Mouse (Mus musculus) midbrain, embryonic 11.5 days (tissue): ENCODE measurements around the gene Nlrp6. TPM values are rescaled to one million over a fixed set of nuclear protein-coding genes. Genes with fewer than 3 reads are reported as not detected.

Source experiments
- ATAC-seq: fragments of 200-750 bp; cut with Nextera tagmentation; 2 replicates; pipeline ENCODE4 v1.8.0; 2017; ENCODE audit warnings: moderate TSS enrichment, moderate library complexity; ENCODE audit not compliant: low FRiP score
- DNase-seq: peaks from one replicate; pipeline ENCODE4 v3.0.0; 2015; ENCODE audit warnings: low spot score; ENCODE audit errors: missing footprints
- H3K27ac ChIP-seq: fragments of 300-500 bp; sonication (generic); 2 replicates; pipeline ENCODE4 v1.5.1; 2014; ENCODE audit warnings: low read depth, low read length
- H3K27me3 ChIP-seq: fragments of 300-500 bp; sonication (generic); 2 replicates; pipeline ENCODE4 v1.6.1; 2014; ENCODE audit warnings: mild to moderate bottlenecking, low read length, moderate library complexity, mixed read lengths; ENCODE audit not compliant: control insufficient read depth, insufficient read depth
- H3K36me3 ChIP-seq: fragments of 300-500 bp; sonication (generic); 2 replicates; pipeline ENCODE4 v1.6.1; 2014; ENCODE audit warnings: mild to moderate bottlenecking, low read length, moderate library complexity, mixed read lengths; ENCODE audit not compliant: control insufficient read depth, insufficient read depth
- H3K4me1 ChIP-seq: fragments of 300-500 bp; sonication (generic); 2 replicates; pipeline ENCODE4 v1.6.1; 2014; ENCODE audit warnings: low read length; ENCODE audit not compliant: control insufficient read depth, insufficient read depth
- H3K4me2 ChIP-seq: fragments of 300-500 bp; sonication (generic); 2 replicates; pipeline ENCODE4 v1.6.1; 2014; ENCODE audit warnings: mild to moderate bottlenecking, moderate library complexity
- H3K4me3 ChIP-seq: fragments of 300-500 bp; sonication (generic); 2 replicates; pipeline ENCODE4 v1.5.1; 2014; ENCODE audit warnings: low read depth, low read length
- H3K9ac ChIP-seq: fragments of 300-500 bp; sonication (generic); 2 replicates; pipeline ENCODE4 v1.6.1; 2014; ENCODE audit warnings: low read length
- H3K9me3 ChIP-seq: fragments of 300-500 bp; sonication (generic); 2 replicates; pipeline ENCODE4 v1.6.1; 2016; ENCODE audit warnings: low read length; ENCODE audit not compliant: control insufficient read depth
- WGBS: fragments of 180-500 bp; shearing (Covaris S2); extraction: QIAGEN DNeasy Blood & Tissue Kit; methylation state at CpG from one replicate; pipeline ENCODE4 v1.1.7; 2014; 5-methylcytosine and 5-hydroxymethylcytosine counted together
- polyA plus RNA-seq: library from polyadenylated mRNA; unstranded; fragments of >200 nt; fragmentation: Nextera tagmentation; extraction: Ambion mirVana; gene quantifications from 2 replicates; pipeline ENCODE4 v1.2.1, GENCODE M21; 2014

The Nlrp6 gene
- polyA plus RNA-seq, 1 experiment from 2014 or later: 0.08 TPM

- Histone ChIP-seq H3K4me2 (no peak overlapping the region), H3K4me1 (peaks cover 5% of the 10 kb centered on the region; the same call in 1 of the 2 replicates), H3K36me3 (no peaks in the 10 kb centered on the region), H3K4me3 (no peak overlapping the region), H3K9ac (no peak overlapping the region), H3K27ac (no peak overlapping the region), H3K9me3 (no peaks in the 10 kb centered on the region), H3K27me3 (no peaks in the 10 kb centered on the region)
- DNase-seq (no peak), ATAC-seq (no peak)
- 94% methylated on average over 10 of the region's 10 CpGs for WGBS
Measured at GRCm38 (mm10) chr7:140942811-140943210, 22.1 kb downstream of the Nlrp6 start.

- Histone ChIP-seq H3K27me3 (no peaks in the 10 kb centered on the region), H3K9ac (no peak overlapping the region), H3K4me1 (peaks cover 5% of the 10 kb centered on the region; the same call in 1 of the 2 replicates), H3K27ac (no peak overlapping the region), H3K36me3 (no peaks in the 10 kb centered on the region), H3K9me3 (no peaks in the 10 kb centered on the region), H3K4me3 (no peak overlapping the region), H3K4me2 (no peak overlapping the region)
- DNase-seq: no peak
- 91% methylated on average over 4 of the region's 4 CpGs for WGBS
- no peak for ATAC-seq
Measured at GRCm38 (mm10) chr7:140943356-140943755, 22.7 kb downstream of the Nlrp6 start.

- Histone ChIP-seq H3K9me3 (no peaks in the 10 kb centered on the region), H3K27me3 (no peaks in the 10 kb centered on the region), H3K36me3 (no peaks in the 10 kb centered on the region), H3K4me2 (no peak overlapping the region), H3K27ac (no peak overlapping the region), H3K4me3 (no peak overlapping the region), H3K9ac (no peak overlapping the region), H3K4me1 (peaks cover 5% of the 10 kb centered on the region; the same call in 1 of the 2 replicates)
- WGBS: 92% methylated on average over 7 of the region's 7 CpGs
- DNase-seq (no peak), ATAC-seq (no peak)
Measured at GRCm38 (mm10) chr7:140944236-140944635, 23.5 kb downstream of the Nlrp6 start.

DNA sequence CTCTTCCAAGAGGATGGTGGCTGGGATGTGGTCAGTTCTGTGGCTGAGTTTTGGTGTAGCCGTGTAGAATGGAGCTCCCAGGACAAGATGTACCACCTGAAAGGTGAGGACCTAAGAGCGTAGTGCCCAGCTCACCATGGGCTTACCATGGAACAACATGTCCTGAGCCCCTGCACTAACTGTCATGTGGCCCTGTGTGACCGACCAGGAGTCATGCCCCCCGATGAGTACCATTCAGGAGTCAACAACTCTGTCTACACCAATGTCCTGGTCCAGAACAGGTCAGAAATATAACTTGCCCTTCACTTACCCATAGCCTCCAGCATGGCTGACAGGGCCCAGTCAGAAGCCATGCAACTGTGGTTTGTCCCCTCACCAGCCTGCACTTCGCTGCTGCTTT, 24.5 kb downstream of the Nlrp6 start:
- 89% methylated on average over 5 of the region's 5 CpGs for WGBS
- Histone ChIP-seq H3K27ac (no peak overlapping the region), H3K36me3 (no peaks in the 10 kb centered on the region), H3K9me3 (no peaks in the 10 kb centered on the region), H3K4me2 (no peak overlapping the region), H3K9ac (no peak overlapping the region), H3K4me1 (peaks cover 5% of the 10 kb centered on the region; the same call in 1 of the 2 replicates), H3K27me3 (no peaks in the 10 kb centered on the region), H3K4me3 (no peak overlapping the region)
- DNase-seq (no peak), ATAC-seq (no peak)

DNA sequence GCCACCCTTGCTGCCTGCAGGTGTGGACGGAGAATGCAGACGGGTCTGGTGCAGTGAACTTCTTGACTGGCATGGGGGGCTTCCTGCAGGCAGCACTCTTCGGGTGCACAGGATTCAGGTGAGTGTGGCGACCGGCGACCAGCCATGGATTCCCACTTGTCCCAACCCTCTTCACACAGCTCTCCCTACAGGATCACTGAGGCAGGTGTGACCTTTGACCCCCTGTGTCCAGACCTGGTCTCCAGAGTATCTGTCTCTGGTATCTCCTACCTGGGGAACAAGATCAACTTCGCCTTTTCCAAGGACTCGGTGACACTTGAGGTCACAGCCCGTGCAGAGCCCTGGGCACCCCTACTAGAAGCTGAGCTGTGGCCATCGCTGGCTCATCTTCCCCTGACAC, 25.6 kb downstream of the Nlrp6 start:
- Histone ChIP-seq H3K4me3 (no peak overlapping the region), H3K27me3 (no peaks in the 10 kb centered on the region), H3K4me2 (no peak overlapping the region)

GRCm38 (mm10) chr7:140946980-140947379, 26.3 kb downstream of the Nlrp6 start:
- Histone ChIP-seq H3K27me3 (no peaks in the 10 kb centered on the region), H3K4me2 (no peak overlapping the region), H3K4me3 (no peak overlapping the region), H3K9me3 (no peaks in the 10 kb centered on the region), H3K36me3 (no peaks in the 10 kb centered on the region), H3K9ac (no peak overlapping the region), H3K27ac (no peak overlapping the region), H3K4me1 (peaks cover 2% of the 10 kb centered on the region; the same call in 1 of the 2 replicates)
- 70% methylated on average over 7 of the region's 7 CpGs for WGBS
- no peak for ATAC-seq
- no peak for DNase-seq

More for the DNA sequence above, 25.6 kb downstream of the Nlrp6 start:
- Histone ChIP-seq H3K9ac (no peak overlapping the region), H3K36me3 (no peaks in the 10 kb centered on the region), H3K4me1 (peaks cover 2% of the 10 kb centered on the region; the same call in 1 of the 2 replicates), H3K27ac (no peak overlapping the region), H3K9me3 (no peaks in the 10 kb centered on the region)
- DNase-seq (no peak), ATAC-seq (no peak)
- 92% methylated on average over 10 of the region's 10 CpGs for WGBS

- no peaks in the 10 kb centered on the region for H3K4me1 ChIP-seq
- no peak overlapping the region for H3K27ac ChIP-seq
- H3K4me2 ChIP-seq: no peak overlapping the region
- H3K9ac ChIP-seq: no peak overlapping the region
- no peaks in the 10 kb centered on the region for H3K36me3 ChIP-seq
- ATAC-seq (no peak), DNase-seq (no peak)
- H3K9me3 ChIP-seq: no peaks in the 10 kb centered on the region
- no peak overlapping the region for H3K4me3 ChIP-seq
- WGBS: 91% methylated on average over 8 of the region's 8 CpGs
- H3K27me3 ChIP-seq: no peaks in the 10 kb centered on the region
Measured at GRCm38 (mm10) chr7:140948161-140948560, 27.5 kb downstream of the Nlrp6 start.

DNA sequence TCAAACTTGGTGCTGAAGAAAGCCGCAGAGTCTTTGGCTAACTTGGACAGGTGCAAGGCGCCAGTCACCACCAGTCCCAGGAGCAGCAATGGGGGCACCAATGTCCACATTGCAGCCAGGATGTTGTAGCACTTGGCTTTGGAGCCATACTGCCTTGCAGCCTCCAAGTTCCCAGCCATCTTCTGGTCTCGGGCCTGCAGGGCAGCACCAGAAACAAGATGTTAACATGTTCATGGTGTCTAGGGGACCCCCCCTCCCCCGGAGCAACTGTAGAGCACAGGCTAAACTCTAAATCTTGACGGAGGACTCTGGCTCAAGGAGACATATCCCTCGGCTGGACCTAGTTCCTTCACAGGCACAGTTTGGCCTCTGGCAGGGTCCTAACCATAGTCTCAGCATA, 28.6 kb downstream of the Nlrp6 start:
- WGBS: 82% methylated on average over 6 of the region's 6 CpGs
- ATAC-seq: no peak
- H3K36me3 ChIP-seq: no peaks in the 10 kb centered on the region

GRCm38 (mm10) chr7:140949824-140950530, 29.3 kb downstream of the Nlrp6 start, which contains the start of gene Ifitm5:
TSS of gene Ifitm5 (minus strand) at chr7:140950291.
- Histone ChIP-seq H3K9ac (no peak within 1 kb of the TSS), H3K9me3 (no peaks in the 10 kb centered on the region), H3K4me1 (no peaks in the 10 kb centered on the region; the same call in 1 of the 2 replicates), H3K27ac (no peak within 1 kb of the TSS), H3K4me2 (no peak within 1 kb of the TSS), H3K36me3 (no peaks in the 10 kb centered on the region), H3K27me3 (no peaks in the 10 kb centered on the region), H3K4me3 (no peak within 1 kb of the TSS)
- no peak for DNase-seq
- ATAC-seq: no peak
- WGBS: 83% methylated on average over 16 of the region's 16 CpGs

More for the DNA sequence above, 28.6 kb downstream of the Nlrp6 start:
- H3K4me2 ChIP-seq: no peak overlapping the region
- H3K9me3 ChIP-seq: no peaks in the 10 kb centered on the region
- no peak overlapping the region for H3K27ac ChIP-seq
- DNase-seq: no peak
- no peak overlapping the region for H3K4me3 ChIP-seq
- no peaks in the 10 kb centered on the region for H3K4me1 ChIP-seq
- H3K9ac ChIP-seq: no peak overlapping the region
- H3K27me3 ChIP-seq: no peaks in the 10 kb centered on the region
